Mouse (Mus musculus) forebrain, embryonic 12.5 days (tissue): ENCODE measurements at regions not wholly inside any gene's neighbourhood (a gene's known extent, or its start where the extent isn't known, plus 50 kb on each side); places are given as distances from the start of the nearest gene placed in this dataset.

Experiments used
- ATAC-seq: fragments of 200-750 bp; cut with Nextera tagmentation; 2 replicates; pipeline ENCODE4 v1.8.0; 2017; ENCODE audit warnings: moderate TSS enrichment; ENCODE audit not compliant: low FRiP score
- H3K27ac ChIP-seq: fragments of 300-500 bp; sonication (generic); 2 replicates; pipeline ENCODE4 v1.5.1; 2016; ENCODE audit warnings: mild to moderate bottlenecking
- H3K27me3 ChIP-seq: fragments of 300-500 bp; sonication (generic); 2 replicates; pipeline ENCODE4 v1.6.1; 2016; ENCODE audit warnings: mild to moderate bottlenecking
- H3K36me3 ChIP-seq: fragments of 300-500 bp; sonication (generic); replicated peaks from 2 replicates; pipeline ENCODE4 v1.6.1; 2016; ENCODE audit warnings: mild to moderate bottlenecking
- H3K4me1 ChIP-seq: fragments of 300-500 bp; sonication (generic); 2 replicates; pipeline ENCODE4 v1.6.1; 2016
- H3K4me2 ChIP-seq: fragments of 300-500 bp; sonication (generic); 2 replicates; pipeline ENCODE4 v1.6.1; 2016; ENCODE audit warnings: mild to moderate bottlenecking, moderate library complexity
- H3K4me3 ChIP-seq: fragments of 300-500 bp; sonication (generic); replicated peaks from 2 replicates; pipeline ENCODE4 v1.5.1; 2016; ENCODE audit warnings: mild to moderate bottlenecking
- H3K9ac ChIP-seq: fragments of 300-500 bp; sonication (generic); 2 replicates; pipeline ENCODE4 v1.6.1; 2016; ENCODE audit warnings: mild to moderate bottlenecking
- H3K9me3 ChIP-seq: fragments of 300-500 bp; sonication (generic); 2 replicates; pipeline ENCODE4 v1.6.1; 2016
- WGBS: fragments of 180-500 bp; shearing (Covaris S2); methylation state at CpG from one replicate; pipeline ENCODE4 v1.1.7; 2016; 5-methylcytosine and 5-hydroxymethylcytosine counted together

DNA sequence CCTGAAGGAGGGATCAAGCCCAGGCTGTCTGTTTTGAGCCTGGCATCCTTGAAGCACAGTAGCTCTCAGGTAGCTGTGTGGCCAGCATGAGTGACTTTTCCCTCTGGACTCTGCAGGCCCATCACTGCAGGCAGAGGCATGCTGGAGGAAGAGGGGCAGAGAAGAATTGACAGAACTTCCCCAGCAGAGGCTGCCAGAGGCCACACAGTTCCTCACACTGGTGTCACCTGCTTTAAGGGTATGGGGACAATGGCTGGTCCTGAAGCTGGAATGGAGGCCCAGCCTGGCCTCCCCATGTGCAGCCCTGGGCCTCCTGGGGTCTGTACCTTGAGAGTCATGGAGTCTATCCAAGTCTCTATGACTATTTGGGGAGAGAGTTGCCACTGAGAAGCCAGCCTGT, 179.9 kb downstream of the Bcl11a start:
- no peak overlapping the region for H3K4me2 ChIP-seq
- no peak overlapping the region for H3K4me3 ChIP-seq
- H3K9ac ChIP-seq, result no peak overlapping the region
- no peaks in the 10 kb centered on the region for H3K4me1 ChIP-seq
- ATAC-seq, result no peak
- no peaks in the 10 kb centered on the region for H3K36me3 ChIP-seq
- H3K27ac ChIP-seq, result no peak overlapping the region
- H3K27me3 ChIP-seq, result no peaks in the 10 kb centered on the region
- H3K9me3 ChIP-seq, result no peaks in the 10 kb centered on the region

DNA sequence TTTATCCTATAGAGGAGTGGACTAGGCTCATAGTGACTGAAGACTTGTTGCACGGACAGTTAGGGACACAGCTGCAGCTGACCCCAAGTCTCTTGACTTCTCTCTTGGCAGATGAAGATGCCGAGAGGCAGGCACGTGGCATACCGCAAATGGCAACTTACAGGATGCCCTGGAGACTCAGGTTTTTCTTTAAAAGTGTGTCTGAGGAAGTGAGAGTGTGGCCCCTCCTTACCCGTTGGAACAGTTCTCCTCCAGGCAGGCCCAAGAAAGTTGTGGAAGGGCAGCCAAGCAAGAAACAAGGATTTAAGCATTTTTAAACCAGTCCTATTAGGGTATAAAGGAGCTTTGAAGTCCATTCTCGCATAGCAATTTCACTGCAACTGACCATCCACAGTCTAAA, 180.5 kb downstream of the Bcl11a start:
- Histone ChIP-seq H3K27me3 (no peaks in the 10 kb centered on the region), H3K4me2 (no peak overlapping the region), H3K4me1 (no peaks in the 10 kb centered on the region), H3K9ac (no peak overlapping the region), H3K27ac (no peak overlapping the region), H3K36me3 (no peaks in the 10 kb centered on the region), H3K4me3 (no peak overlapping the region), H3K9me3 (no peaks in the 10 kb centered on the region)
- WGBS, result 78% methylated on average over 6 of the region's 6 CpGs
- ATAC-seq, result no peak

DNA sequence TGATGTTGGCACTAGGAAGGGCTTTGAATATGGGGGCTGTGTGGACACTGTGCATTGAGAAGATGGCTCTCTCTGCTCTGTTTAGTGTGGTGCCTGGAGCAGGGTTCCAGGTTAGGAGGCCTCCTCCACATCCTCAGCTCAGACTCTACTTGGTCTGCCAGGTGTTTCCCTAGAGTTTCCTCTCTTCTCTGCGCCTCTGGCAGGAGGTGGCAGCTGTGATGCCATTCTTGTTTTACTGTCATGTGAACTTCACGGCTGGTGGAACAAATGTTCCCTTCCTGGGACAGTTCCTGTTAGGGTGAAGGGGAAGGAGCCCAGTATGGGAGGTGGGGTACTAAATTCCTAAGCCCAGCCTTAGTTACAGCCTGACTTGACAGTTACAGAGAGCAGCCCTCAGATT, 181.8 kb downstream of the Bcl11a start:
- Histone ChIP-seq H3K4me3 (no peak overlapping the region), H3K4me1 (no peaks in the 10 kb centered on the region), H3K27me3 (no peaks in the 10 kb centered on the region), H3K36me3 (no peaks in the 10 kb centered on the region), H3K4me2 (no peak overlapping the region), H3K27ac (no peak overlapping the region), H3K9me3 (no peaks in the 10 kb centered on the region), H3K9ac (no peak overlapping the region)
- WGBS, result 86% methylated on average over 2 of the region's 2 CpGs
- no peak for ATAC-seq

DNA sequence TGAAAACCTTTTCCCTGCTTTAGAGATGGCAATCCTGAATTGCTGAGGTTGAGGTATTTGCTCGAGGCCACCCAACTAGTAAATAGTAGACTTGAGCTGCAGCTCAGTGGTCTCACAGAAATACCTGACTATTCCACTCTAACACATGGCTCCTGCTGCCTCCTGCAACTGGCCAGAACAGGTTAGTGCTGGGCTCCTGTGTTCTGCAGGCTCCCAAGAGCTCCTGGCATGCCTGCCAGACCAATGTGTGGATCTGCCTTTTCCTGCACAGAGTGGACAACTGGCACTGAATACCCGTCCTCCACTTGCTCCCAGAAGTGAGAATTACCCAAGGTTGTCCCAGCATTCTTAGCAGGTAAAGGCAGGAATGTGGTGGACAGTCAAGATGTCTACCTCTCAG, 191.2 kb downstream of the Bcl11a start:
- no peaks in the 10 kb centered on the region for H3K36me3 ChIP-seq
- no peak overlapping the region for H3K27ac ChIP-seq
- WGBS, result 61% methylated on average over 2 of the region's 2 CpGs
- H3K9ac ChIP-seq, result no peak overlapping the region
- no peaks in the 10 kb centered on the region for H3K9me3 ChIP-seq
- no peak overlapping the region for H3K4me2 ChIP-seq
- ATAC-seq, result no peak
- H3K4me3 ChIP-seq, result no peak overlapping the region
- no peaks in the 10 kb centered on the region for H3K27me3 ChIP-seq
- H3K4me1 ChIP-seq, result peaks cover 13% of the 10 kb centered on the region; the same call in 1 of the 2 replicates

DNA sequence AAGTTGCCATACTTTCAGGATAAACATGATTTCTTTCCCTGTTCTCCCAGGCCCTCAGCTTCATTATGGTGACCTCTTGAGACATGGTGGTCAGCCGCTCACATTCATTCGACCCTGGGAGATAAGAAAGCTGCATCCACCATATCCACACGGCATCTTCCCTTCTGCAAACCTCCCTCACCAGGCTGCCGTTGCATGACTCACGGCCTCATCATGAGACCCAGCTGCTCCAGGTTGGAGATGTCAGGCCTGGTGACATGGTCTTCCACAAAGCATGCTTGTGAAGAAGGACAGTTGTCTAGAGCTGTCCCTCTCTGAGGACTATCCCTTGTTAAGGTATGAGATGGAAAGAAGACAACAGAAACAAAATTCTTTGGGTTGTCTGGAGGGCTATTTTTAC, 203.8 kb downstream of the Bcl11a start:
- Histone ChIP-seq H3K4me3 (no peak overlapping the region), H3K36me3 (no peaks in the 10 kb centered on the region), H3K4me2 (no peak overlapping the region), H3K4me1 (peaks cover 44% of the 10 kb centered on the region), H3K9ac (no peak overlapping the region), H3K9me3 (no peaks in the 10 kb centered on the region), H3K27me3 (0 out of 2 replicates have a peak, but pooled peaks cover 7% of the 10 kb centered on the region), H3K27ac (no peak overlapping the region)
- 92% methylated on average over 5 of the region's 5 CpGs for whole genome bisulfite sequencing
- ATAC-seq, result no peak

DNA sequence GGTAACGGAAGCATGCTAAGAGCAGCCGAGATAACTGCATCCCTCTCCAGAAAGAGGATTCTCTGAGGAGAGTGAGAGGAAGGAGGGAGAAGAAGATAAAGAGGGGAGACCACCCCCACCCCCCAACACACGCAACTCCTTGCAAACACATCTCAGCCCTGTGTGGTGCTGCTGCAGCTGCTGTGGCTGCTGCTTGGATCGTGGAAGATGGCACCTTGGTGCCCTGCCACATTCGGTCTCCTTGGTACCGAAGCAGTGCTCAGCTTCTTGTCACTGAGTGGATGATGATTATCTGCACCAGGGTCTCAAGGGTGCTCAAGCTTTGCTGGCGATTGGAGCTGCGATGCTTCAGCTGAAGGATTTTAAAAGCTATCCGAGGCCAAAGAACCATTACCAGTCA, 204.7 kb downstream of the Bcl11a start:
- 0 out of 2 replicates have a peak, but pooled peaks cover 7% of the 10 kb centered on the region for H3K27me3 ChIP-seq
- no peaks in the 10 kb centered on the region for H3K36me3 ChIP-seq
- H3K4me1 ChIP-seq, result peaks cover 52% of the 10 kb centered on the region
- H3K4me2 ChIP-seq, result no peak overlapping the region; the same call in 1 of the 2 replicates
- no peak; the same call in 1 of the 2 replicates for ATAC-seq
- no peaks in the 10 kb centered on the region for H3K9me3 ChIP-seq
- WGBS, result 61% methylated on average over 9 of the region's 9 CpGs
- no peak overlapping the region for H3K9ac ChIP-seq
- H3K27ac ChIP-seq, result no peak overlapping the region
- no peak overlapping the region for H3K4me3 ChIP-seq

DNA sequence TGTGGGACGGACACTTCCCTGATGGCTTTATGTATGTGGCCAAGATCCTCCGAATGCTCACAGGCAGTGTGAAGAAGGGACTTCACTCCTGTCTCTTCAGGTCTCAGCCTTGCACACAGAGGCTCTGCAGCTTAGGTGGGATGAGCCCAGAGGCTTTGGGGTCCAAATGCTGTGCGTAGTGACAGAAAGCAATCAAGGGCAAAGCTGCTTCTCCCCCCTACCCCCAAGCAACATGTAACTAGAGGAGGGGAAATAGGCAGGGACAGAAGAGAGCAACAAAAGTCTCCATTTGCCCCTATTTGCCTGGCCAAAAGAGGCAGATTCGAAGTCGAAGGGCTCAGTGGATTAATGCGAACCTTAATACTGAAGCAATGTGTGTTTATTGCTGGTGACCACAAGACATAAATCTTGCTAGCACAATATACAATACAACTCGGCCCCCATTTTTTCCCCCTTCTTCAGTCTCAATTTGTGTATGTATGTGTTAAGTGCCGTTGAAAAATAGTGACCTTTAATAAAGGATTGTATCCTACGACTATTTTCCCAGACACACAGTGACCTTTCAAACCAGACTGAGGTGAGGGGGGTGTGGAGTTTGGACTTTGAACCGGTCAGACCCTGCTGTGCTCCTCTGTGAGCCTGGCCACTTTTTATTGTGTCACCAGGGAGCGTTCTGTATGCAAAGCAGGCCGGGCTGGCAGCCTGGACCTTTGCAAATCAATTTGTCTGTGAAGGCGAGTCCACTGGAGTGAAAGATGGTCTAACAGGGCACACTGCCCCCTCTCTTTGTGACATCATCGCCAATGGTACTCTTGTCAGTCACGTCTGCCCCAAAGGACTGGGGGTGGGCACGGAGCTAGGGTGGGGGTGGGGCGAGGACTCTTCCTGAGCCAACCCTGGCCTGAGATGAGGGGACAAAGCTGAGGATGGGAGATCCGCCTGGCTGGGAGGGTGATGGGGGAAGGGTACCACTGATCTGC, 208.6 kb downstream of the Bcl11a start:
- ATAC-seq, result peak; percentile 84
- no peaks in the 10 kb centered on the region for H3K9me3 ChIP-seq
- no peak overlapping the region for H3K4me3 ChIP-seq
- 0 out of 2 replicates have a peak, but pooled peaks cover 7% of the 10 kb centered on the region for H3K27me3 ChIP-seq
- no peaks in the 10 kb centered on the region for H3K36me3 ChIP-seq
- H3K4me1 ChIP-seq, result peaks cover 49% of the 10 kb centered on the region
- no peak overlapping the region for H3K9ac ChIP-seq
- H3K27ac ChIP-seq, result peak overlapping the region; percentile 70
- H3K4me2 ChIP-seq, result peak overlapping the region; percentile 39
- 7% methylated on average over 18 of the region's 18 CpGs for whole genome bisulfite sequencing

DNA sequence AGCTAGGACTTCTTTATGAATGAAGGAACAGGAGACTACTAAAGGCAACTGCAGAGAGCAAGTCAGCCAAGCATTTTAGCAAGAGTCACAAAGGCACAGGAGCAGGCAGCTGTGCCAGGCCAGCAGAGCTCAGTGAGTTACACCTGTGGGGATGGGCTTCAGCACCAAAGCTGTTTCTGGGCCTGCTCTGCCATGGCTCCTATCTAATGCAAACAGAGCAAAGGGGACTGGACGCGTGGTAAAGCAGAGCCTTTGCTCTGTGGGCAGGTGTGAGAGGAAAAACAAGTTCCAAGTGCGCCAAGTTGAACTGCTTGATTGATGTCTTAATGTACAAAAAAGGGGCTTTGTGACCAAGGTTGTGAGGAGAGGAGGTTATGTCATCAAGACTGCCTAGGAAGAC, 215.4 kb downstream of the Bcl11a start:
- Histone ChIP-seq H3K4me3 (no peak overlapping the region), H3K4me1 (peaks cover 27% of the 10 kb centered on the region), H3K4me2 (no peak overlapping the region), H3K27me3 (0 out of 2 replicates have a peak, but pooled peaks cover 3% of the 10 kb centered on the region), H3K9ac (no peak overlapping the region), H3K9me3 (no peaks in the 10 kb centered on the region), H3K36me3 (no peaks in the 10 kb centered on the region), H3K27ac (no peak overlapping the region)
- WGBS, result 76% methylated on average over 3 of the region's 3 CpGs
- ATAC-seq, result no peak

DNA sequence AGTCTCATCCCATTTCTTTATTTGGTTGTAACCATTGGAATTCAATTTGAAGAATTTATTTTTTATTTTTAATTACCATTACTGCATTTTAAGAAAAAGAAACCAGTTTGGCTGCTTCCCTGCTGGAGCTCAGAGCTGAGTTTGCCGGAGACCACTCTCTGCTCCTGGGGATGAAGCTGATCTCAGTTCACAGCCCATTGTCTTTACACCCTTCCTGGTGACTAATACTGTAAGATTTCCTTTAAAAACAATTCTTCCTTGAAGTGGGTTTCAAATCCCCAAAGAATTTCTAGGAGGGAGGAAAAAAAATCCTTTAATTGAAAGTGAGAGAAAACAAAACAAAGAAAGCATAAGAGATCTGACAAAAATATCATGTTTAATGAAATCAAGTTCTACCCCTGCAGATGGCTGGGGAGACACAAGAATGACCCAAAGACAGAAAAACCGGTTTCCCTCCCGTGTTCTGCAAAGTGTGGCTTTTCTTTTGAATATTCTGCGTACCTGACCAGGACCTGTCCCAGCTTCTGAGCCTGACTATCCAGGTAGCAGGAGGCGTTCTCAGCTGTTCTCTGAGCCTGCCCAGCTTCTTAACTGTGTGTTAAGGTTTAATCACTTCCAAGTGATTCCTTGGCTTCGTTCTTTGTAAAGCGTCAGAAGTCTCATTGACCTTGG, 216.1 kb downstream of the Bcl11a start:
- peaks cover 27% of the 10 kb centered on the region for H3K4me1 ChIP-seq
- no peak overlapping the region for H3K4me2 ChIP-seq
- no peak overlapping the region for H3K4me3 ChIP-seq
- no peak overlapping the region for H3K9ac ChIP-seq
- ATAC-seq, result no peak
- H3K27me3 ChIP-seq, result 0 out of 2 replicates have a peak, but pooled peaks cover 3% of the 10 kb centered on the region
- 65% methylated on average over 7 of the region's 7 CpGs for WGBS
- H3K9me3 ChIP-seq, result no peaks in the 10 kb centered on the region
- H3K36me3 ChIP-seq, result no peaks in the 10 kb centered on the region
- no peak overlapping the region for H3K27ac ChIP-seq

DNA sequence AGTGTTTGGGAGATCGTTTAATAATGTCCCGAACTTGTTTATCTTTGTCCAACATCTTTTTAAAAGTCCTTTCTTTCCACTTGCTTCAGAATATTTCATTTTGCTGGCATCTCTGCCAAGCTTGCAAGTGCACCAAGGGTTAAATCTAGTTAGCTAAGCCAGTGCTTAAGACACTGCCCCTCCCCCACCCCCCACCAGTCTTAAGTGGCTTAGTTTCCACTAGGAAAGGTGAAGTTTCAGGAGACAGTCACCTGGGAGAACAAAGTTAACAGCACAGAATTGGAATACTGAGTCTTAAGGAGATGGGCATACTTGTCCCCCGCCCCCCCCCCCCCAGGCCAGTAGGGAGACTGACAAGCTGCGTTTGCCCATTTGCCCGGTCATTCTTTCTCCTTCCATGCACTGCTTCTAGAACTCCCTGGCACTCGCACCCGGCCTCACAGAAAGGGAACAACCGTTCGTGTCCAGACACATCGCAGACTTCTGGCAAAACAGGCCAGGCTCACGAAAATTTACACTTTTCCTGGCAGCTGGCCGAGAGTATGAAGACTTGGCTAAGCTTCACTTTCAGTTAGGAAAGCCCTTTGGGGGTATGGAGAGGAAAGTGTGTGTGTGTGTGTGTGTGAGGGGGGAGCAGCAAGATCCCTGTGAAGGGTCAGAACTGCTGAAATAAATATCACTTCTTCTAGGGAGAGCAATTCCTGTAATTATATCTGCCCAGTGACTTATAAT, 219.2 kb downstream of the Bcl11a start:
- 27% methylated on average over 12 of the region's 12 CpGs for WGBS
- H3K4me3 ChIP-seq, result no peak overlapping the region
- H3K9me3 ChIP-seq, result no peaks in the 10 kb centered on the region
- ATAC-seq, result peak; percentile 23; the same call in 1 of the 2 replicates
- H3K9ac ChIP-seq, result no peak overlapping the region; the same call in 1 of the 2 replicates
- H3K36me3 ChIP-seq, result no peaks in the 10 kb centered on the region
- H3K27ac ChIP-seq, result no peak overlapping the region; the same call in 1 of the 2 replicates
- H3K27me3 ChIP-seq, result 0 out of 2 replicates have a peak, but pooled peaks cover 7% of the 10 kb centered on the region
- no peak overlapping the region for H3K4me2 ChIP-seq
- peaks cover 27% of the 10 kb centered on the region for H3K4me1 ChIP-seq

DNA sequence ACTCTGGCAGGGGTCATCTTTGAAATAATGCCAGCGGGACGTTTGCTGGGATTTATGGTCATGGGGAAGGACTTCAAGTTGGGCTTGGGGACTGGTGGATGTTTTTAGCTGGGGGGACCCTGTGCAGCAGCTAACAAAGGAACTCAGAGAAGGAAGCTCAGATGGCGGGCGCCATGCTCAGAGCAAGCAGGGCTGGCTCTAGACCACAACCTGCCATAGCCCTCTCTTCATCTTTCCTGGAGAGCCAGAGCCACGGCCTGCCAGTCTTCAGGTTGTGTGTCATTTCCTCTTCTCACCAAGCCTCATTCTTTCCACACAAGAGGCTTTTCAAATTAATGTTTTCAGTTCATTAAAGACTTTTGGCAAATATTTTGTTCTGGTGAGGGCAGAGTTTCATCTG, 219.9 kb downstream of the Bcl11a start:
- H3K4me2 ChIP-seq, result no peak overlapping the region
- H3K4me1 ChIP-seq, result peaks cover 27% of the 10 kb centered on the region
- H3K27me3 ChIP-seq, result 0 out of 2 replicates have a peak, but pooled peaks cover 6% of the 10 kb centered on the region
- H3K4me3 ChIP-seq, result no peak overlapping the region
- no peaks in the 10 kb centered on the region for H3K36me3 ChIP-seq
- ATAC-seq, result no peak
- no peaks in the 10 kb centered on the region for H3K9me3 ChIP-seq
- WGBS, result 61% methylated on average over 5 of the region's 5 CpGs
- no peak overlapping the region for H3K27ac ChIP-seq
- no peak overlapping the region for H3K9ac ChIP-seq

DNA sequence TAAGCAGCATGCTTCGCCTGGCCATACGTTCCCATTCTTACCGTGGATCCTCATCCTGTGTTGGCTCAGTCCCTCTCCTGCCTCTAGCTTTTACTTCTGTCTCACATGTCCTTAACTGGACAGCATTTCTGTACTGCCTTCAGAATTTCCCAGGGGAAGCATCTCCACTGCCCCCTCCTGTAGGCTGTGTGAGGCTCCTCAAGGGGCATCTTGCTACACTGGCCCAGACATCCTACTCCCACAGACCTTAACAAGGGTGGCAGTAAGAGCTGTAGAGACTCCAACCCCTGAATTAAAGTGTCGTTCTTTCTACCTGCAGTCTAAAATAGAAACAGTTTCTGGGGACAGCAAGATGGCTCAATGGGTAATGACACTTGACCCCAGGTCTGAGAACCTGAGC, 222.5 kb downstream of the Bcl11a start:
- 89% methylated on average over 4 of the region's 4 CpGs for WGBS
- H3K9me3 ChIP-seq, result no peaks in the 10 kb centered on the region
- H3K27me3 ChIP-seq, result 0 out of 2 replicates have a peak, but pooled peaks cover 4% of the 10 kb centered on the region
- H3K4me3 ChIP-seq, result no peak overlapping the region
- H3K4me1 ChIP-seq, result peaks cover 34% of the 10 kb centered on the region
- H3K4me2 ChIP-seq, result no peak overlapping the region
- no peak for ATAC-seq
- no peak overlapping the region for H3K27ac ChIP-seq
- no peak overlapping the region for H3K9ac ChIP-seq
- no peaks in the 10 kb centered on the region for H3K36me3 ChIP-seq
